ENCODE assay signal across 9 mouse cellular contexts in genomic region chr17:17766481-17766880, GRCm38 (mm10).
DNase-seq lines count a peak whose midpoint lies in the region; ATAC-seq and TF ChIP-seq lines count a peak whose summit lies in the region.
"Had no signal": no experiment of that assay in that cellular context is flagged by ENCODE, and none has a peak within 500 bp of the region (broad histone marks: within the 10 kb centered on the region; RNA-seq: fewer than 3 reads in every experiment).

No protein-coding gene starts in this region.

- peak; percentile 96 for TF ChIP-seq CTCF in kidney, postnatal 0 days (IDR thresholded peaks at IDR 0.05; ENCODE audit: low read depth)

- intact Hi-C loops in heart, postnatal 25 days (cut with DNase I), result loop anchor here (1.0 to 5.0 kb wide), 2 partner anchors 71 to 130 kb away; no protein-coding TSS in a partner anchor

- H3K9me3 ChIP-seq in forebrain, embryonic 15.5 days, result no peaks in the 10 kb centered on the region
- no peaks in the 10 kb centered on the region for H3K9me3 ChIP-seq in kidney, postnatal 0 days (replicated peaks; ENCODE audit: low read length)
- H3K9me3 ChIP-seq: megakaryocyte, embryonic 14.5 days had no signal

- 10% methylated on average over 3 of the region's 3 CpGs for WGBS in forebrain, embryonic 15.5 days
- 8% methylated on average over 3 of the region's 3 CpGs for WGBS in kidney, postnatal 0 days

- H3K4me1 ChIP-seq in forebrain, embryonic 15.5 days, result no peaks in the 10 kb centered on the region
- H3K4me1 ChIP-seq in kidney, postnatal 0 days (replicated peaks; ENCODE audit: insufficient read depth, low read length), result no peaks in the 10 kb centered on the region

- no peak overlapping the region for H3K4me3 ChIP-seq in forebrain, embryonic 15.5 days
- no peak overlapping the region for H3K4me3 ChIP-seq in kidney, postnatal 0 days (replicated peaks; ENCODE audit: low read depth, low read length)
- H3K4me3 ChIP-seq: megakaryocyte, embryonic 14.5 days had no signal

- no peaks in the 10 kb centered on the region for H3K36me3 ChIP-seq in forebrain, embryonic 15.5 days
- H3K36me3 ChIP-seq in kidney, postnatal 0 days (ENCODE audit: insufficient read depth, low read length), result no peaks in the 10 kb centered on the region
- no peaks in the 10 kb centered on the region for H3K36me3 ChIP-seq in splenic B cell, adult 2 months (ENCODE audit: control insufficient read depth, insufficient read depth, low read length, poor library complexity, severe bottlenecking)

- no peak overlapping the region for H3K9ac ChIP-seq in forebrain, embryonic 15.5 days (replicated peaks)
- H3K9ac ChIP-seq in kidney, postnatal 0 days (ENCODE audit: low read depth, low read length), result no peak overlapping the region

- H3K27me3 ChIP-seq in forebrain, embryonic 15.5 days, result peaks cover 2% of the 10 kb centered on the region; the same call in 1 of the 2 replicates
- H3K27me3 ChIP-seq in kidney, postnatal 0 days (ENCODE audit: insufficient read depth, low read length), result no peaks in the 10 kb centered on the region
- H3K27me3 ChIP-seq in splenic B cell, adult 2 months (ENCODE audit: control insufficient read depth, insufficient read depth, low read length, poor library complexity, severe bottlenecking), result no peaks in the 10 kb centered on the region

- peak; percentile 39 to 73 for DNase-seq in heart, adult 18-20 months
- no peak for DNase-seq in heart, postnatal 25 days (ENCODE audit: low spot score)
- peak; percentile 79 for DNase-seq in CD4-positive, CD25-positive, alpha-beta regulatory T cell, adult 2 months (ENCODE audit: low read depth, low spot score)
- DNase-seq in c-Kit-negative CD71-positive TER-119-positive erythroid progenitor cells, embryonic 14.5 days (ENCODE audit: low read depth, low spot score), result peak; percentile 9
- DNase-seq in kidney, postnatal 0 days (ENCODE audit: low spot score), result peak; percentile 88
- DNase-seq in lung, postnatal 25 days (ENCODE audit: low spot score), result peak; percentile 68
- peak; percentile 72 for DNase-seq in splenic B cell, adult 2 months (ENCODE audit: low read depth, low spot score)

- no peak overlapping the region for H3K27ac ChIP-seq in forebrain, embryonic 15.5 days (replicated peaks)
- no peak overlapping the region for H3K27ac ChIP-seq in kidney, postnatal 0 days

- H3K4me2 ChIP-seq in forebrain, embryonic 15.5 days (replicated peaks), result no peak overlapping the region
- no peak overlapping the region for H3K4me2 ChIP-seq in kidney, postnatal 0 days (ENCODE audit: low read length)

- ATAC-seq in forebrain, embryonic 15.5 days (replicated peaks), result peak; percentile 85
- ATAC-seq in kidney, postnatal 0 days (replicated peaks; ENCODE audit: low FRiP score, low read depth), result peak; percentile 71
